Mouse (Mus musculus) stomach, postnatal 0 days (tissue): ENCODE data around the gene Fsd1l.

ENCODE experiments used
- CTCF ChIP-seq: IDR thresholded peaks from 2 replicates; pipeline ENCODE4 v1.5.1; 2016; ENCODE audit warnings: antibody characterized with exemption, low read depth, mild to moderate bottlenecking, moderate library complexity
- EP300 ChIP-seq: optimal IDR thresholded peaks from 2 replicates; pipeline ENCODE3; 2016; ENCODE audit warnings: antibody characterized with exemption

DNA sequence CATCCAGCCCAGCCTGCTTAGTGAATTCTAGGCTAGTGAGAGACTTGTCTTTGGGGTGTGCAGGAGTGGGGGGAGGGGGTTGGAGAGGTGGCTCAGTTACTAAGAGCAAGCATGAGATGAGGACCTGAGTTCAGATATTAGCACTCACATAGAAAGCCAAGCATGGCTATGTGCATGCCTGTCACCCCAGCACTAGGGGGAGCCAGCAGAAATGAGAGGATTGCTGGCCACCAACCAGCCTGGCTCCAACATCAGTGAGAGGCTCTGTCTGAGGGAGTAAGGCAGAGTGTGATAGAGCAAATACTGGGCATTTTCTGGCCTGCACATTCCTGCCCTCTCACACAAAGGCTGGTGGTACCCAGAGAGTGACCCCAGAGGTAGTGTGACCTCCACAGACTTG is 84.7 kb downstream of the Fsd1l start:
- peak; percentile 61 for TF ChIP-seq CTCF
- TF ChIP-seq EP300 = no peak
